Mouse (Mus musculus): Measurements from ENCODE around the gene Ankub1. TPM values are rescaled to one million over a fixed set of nuclear protein-coding genes. Genes with fewer than 3 reads are reported as not detected.

Ankub1 gene
- total RNA-seq, 1 experiment from 2014 or later: 0.23 TPM

DNA sequence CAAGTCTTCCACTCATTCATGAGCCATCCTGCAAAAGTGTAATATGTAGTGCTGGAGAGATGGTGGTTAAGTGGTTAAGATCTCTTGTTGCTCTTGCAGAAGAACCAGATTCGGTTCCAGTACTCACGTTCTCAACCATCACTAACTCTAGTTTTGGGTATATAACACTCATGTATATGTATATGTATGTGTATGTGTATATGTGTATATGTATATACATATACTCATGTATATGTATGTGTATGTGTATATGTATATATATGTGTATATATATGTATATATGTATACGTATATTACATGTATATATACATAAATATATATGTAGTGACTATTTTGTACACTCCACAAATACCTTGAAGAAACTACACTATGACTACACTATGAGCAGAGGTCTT, 40.7 kb downstream of the Ankub1 start:
- no peak for ATAC-seq (ENCODE audit: extremely low read depth, insufficient number of reproducible peaks, low FRiP score, poor library complexity, severe bottlenecking)

DNA sequence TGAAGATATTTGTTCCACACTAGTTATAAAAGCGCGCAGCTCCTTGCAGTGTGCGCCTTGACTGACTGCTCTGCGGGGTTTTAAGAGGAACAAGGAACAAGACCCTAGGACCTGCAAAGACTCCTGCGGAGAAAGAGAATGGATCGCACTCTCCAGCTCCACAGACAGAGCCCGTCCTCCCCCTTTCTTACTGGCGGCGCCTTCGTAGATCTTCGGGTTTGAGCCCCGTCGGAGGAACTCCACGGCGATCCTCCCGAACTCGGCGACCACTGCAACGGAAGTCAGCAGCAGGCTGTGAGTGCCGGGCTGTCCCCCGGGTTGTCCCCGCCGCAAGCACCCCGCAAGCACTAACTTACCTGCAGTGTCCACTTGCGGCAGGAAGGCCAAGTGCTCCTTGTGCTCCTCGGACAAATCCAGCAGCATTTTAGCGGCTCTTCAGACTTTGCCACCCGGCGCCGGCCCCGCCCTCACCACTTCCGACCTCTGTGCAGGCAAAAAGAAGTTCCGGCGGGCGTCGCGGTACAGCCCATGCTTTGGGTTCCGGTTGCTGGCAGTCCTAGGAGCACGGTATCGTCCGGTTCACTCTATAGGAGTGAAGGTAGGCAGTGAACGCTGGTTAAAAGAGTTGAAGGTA, 41.3 kb downstream of the Ankub1 start, which contains the start of gene Commd2:
TSS of gene Commd2 (minus strand) at position 485 of the 634 bp plus-strand sequence.
- peak; percentile 98 for ATAC-seq (ENCODE audit: extremely low read depth, insufficient number of reproducible peaks, low FRiP score, poor library complexity, severe bottlenecking)

DNA sequence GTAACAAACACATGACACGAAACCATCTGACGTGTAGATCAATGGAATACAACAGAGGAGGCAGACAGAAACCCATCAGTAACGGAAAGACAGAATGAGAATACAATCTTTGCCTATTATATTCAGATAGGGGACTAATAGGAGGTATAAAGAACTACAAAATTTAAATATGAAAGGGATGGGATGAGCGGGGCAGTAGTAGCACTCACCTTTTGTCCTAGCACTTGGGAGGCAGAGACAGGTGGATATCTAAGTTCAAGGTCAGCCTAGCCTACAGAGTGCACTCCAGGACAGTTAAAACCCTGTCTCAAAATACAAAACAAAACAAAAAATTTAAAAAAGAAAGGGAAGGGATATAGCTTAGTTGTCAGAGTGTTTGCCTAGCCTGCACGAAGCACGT, 49.4 kb downstream of the Ankub1 start:
- ATAC-seq (ENCODE audit: extremely low read depth, insufficient number of reproducible peaks, low FRiP score, poor library complexity, severe bottlenecking): no peak

DNA sequence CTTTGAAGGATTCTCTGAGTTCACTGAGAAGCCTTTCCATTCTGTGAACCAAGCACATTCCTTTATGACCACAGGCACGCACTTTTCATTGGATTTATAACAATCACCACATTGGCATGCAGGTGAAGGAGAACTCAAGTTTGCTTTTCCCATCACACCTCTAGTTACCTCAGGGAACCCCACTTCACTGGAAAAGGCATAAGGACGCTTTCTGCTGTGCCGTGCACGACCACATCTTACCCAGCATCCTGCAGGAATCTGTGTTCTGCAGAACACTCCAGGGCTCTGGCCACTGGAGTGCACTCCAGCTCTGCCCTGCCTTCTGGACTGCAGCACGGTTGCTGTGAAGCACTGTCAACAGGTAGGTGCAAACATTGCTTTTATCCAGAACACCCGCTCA, 55.0 kb downstream of the Ankub1 start:
- ATAC-seq (ENCODE audit: extremely low read depth, insufficient number of reproducible peaks, low FRiP score, poor library complexity, severe bottlenecking): no peak

DNA sequence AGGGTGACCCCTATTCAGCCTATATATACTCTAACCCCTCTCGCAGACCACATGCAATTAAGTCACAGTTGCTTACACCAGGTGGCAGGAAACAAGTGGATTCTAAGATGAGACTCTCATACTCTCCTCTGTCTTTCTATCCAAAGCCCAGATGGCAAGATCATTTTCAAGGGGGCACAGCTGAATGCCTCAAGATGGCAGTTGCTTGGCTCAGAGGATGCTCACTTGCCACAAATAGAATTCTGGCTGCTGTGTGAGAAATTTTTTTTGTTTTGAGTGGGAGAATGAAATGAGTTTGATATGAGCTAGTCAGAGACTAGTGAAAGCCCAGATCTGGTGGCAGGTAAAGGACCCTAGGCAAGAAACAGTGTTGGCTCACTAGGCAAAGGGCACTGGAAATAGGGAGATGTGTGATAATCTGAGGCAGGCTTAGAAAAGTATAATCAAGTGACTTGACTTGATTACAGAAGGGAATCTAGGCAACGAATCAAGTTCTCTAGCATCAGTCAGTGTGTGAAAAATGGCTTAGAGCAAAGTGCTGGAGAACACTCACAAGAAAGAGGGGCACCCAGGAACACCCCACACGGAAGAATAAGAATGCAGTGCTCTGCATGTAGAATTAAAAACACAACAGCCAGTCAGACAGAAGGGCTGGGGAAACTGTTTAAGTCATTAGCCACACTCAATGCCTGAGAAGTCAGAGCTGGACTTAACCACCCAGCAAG, 57.7 kb downstream of the Ankub1 start:
- ATAC-seq (ENCODE audit: extremely low read depth, insufficient number of reproducible peaks, low FRiP score, poor library complexity, severe bottlenecking): no peak

DNA sequence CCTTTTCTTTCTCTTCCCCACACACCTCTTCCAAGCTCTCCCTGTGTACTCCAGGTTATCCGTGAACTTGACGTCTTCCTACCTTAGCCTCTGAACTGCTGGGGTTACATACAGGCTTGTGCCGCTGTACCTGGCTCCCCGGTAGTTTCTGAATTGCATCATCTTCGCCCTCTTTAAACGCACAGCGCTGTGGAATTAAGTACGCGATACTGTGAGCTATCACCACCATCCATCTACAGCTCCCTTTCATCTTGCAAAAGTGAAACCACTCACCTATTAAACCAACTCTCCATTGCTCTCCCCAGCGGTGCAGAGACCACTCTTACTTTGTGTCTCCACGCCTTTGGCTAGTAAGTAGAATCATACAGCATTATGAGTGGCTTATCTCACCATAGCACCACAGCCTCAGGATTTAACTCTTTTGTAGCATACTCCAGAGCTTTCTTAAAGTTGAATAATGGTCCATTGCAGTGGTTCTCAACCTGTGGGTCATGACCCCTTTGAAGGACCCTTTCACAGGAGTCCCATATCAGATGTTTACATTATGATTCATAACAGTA, 65.6 kb downstream of the Ankub1 start:
- no peak for ATAC-seq (ENCODE audit: extremely low read depth, insufficient number of reproducible peaks, low FRiP score, poor library complexity, severe bottlenecking)

DNA sequence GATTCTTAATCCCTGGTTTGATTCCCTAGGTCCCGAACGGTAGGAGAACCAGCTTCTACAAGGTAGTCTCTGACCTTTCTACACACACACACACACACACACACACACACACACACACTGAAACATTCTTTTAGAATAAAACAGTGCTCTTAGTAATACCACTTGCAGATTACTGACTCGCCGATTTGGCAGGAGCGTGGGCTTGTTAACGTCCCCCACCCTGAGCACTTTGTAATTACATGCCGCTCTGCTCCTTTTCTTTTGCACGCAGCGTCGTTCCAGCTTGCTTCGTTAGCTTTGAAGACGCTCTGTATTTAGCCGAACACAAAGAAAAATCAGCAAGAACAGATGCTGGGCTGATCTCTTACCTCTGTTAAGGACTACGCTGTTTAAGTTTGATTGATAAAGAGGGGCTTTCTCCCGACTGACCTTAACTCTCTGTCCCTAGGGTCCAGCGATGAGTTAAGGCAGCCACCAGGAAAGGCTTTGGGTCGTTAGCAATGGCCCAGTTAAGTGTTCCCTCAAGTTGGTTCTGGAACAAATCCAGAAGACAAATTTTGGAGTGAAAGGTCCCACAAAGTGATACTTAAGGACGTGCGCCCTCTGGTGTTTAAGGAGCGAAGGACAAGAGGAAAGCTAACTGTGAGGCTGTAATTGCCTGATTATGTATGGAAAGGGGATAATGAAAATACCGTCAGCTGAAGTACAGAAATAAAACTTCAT, 67.2 kb downstream of the Ankub1 start:
- ATAC-seq (ENCODE audit: extremely low read depth, insufficient number of reproducible peaks, low FRiP score, poor library complexity, severe bottlenecking): 0 out of 2 replicates have a peak, but pooled peaks have one; percentile 23

DNA sequence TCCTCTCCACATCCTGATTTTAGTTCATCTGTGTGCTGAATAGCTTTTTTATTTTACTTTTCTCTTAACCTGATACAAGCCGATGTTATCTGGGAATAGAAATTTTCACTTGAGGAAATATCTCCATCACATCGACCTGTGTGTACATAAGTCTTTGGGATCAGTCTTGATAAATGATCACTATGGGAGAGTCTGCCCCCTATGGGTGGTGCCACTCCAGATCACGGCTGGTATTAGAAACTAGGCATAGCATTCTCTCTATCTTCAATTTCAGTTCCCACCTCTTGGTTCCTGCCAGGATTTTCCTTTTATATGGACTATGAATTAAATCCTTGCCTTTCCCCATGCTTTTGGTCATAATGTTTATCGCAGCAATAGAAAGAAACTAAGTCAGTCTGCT, 72.9 kb downstream of the Ankub1 start:
- no peak for ATAC-seq (ENCODE audit: extremely low read depth, insufficient number of reproducible peaks, low FRiP score, poor library complexity, severe bottlenecking)

DNA sequence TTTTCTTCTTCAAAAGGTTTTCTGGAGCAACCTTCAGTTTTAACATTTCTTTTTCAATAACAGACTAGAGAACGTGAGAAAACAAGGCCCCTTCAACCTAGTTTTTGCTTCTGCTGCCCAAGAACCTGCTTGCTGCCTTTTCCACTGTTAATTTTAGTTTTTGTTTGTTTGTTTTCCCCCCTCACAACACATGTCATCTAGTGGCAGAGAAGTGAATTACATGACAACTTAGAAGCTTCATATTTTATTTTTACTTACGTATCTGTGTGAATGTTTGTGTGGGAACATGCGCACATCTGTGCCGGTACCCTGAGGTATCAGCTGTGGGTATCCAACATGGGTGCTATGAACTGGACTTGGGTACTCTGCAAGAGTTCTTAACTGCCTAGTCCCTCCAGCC, 76.9 kb downstream of the Ankub1 start:
- ATAC-seq (ENCODE audit: extremely low read depth, insufficient number of reproducible peaks, low FRiP score, poor library complexity, severe bottlenecking): no peak

DNA sequence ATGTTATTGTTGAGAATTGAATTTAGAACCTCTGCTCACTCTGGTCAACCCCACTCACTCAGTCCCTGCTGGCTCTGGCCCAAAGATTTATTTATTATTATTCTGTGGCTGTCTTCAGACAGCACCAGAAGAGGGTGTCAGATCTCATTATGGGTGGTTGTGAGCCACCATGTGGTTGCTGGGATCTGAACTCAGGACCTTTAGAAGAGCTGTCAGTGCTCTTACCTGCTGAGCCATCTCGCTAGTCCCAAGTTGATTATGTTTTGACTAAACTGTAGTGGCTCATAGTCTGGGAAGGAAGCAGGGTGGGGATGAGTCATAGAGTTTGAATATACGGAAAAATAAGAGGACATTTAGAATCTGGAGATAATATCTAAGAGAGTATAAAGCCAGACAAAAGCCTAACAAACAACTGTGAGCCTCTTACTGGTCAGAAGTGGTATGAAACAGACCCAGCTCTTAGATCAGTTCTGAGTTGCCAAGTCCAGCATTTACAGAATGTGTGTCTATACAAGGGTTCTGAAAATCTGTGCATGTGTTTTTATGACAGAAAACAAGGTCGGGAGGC, 80.1 kb downstream of the Ankub1 start:
- no peak for ATAC-seq (ENCODE audit: extremely low read depth, insufficient number of reproducible peaks, low FRiP score, poor library complexity, severe bottlenecking)

DNA sequence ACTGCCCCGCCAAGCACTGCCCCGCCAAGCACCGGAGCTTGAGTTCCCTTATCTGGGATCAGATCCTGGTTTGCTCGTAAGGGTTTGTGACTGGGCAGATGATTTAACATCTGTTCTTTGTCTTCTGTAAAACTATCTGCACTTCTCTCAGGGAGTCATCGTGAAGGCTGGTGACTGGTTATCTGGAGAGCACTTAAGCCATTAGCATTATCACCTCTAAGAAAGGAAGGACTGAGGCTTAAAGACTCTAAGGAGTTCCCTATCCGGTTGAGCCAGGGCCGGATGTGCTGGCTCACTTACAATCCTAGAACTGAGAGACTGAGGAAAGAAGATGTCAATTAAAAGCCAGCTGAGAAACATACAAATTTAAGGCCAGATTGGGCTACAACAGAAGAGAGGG, 80.8 kb downstream of the Ankub1 start:
- no peak for ATAC-seq (ENCODE audit: extremely low read depth, insufficient number of reproducible peaks, low FRiP score, poor library complexity, severe bottlenecking)

Other genes starting within 250 kb of the Ankub1 start
- gene Wwtr1, start 116.9 kb downstream of the Ankub1 start, total RNA-seq (2017): 0.61 and 0.93 TPM in 2 replicates
- gene Commd2, start 41.1 kb downstream of the Ankub1 start, total RNA-seq (2017): 23.8 and 24.2 TPM in 2 replicates
- 165 and 192 TPM in 2 replicates for gene Rnf13, start 43.3 kb upstream of the Ankub1 start, total RNA-seq (2017)
- 2.2 and 3.1 TPM in 2 replicates for gene Pfn2, start 155.3 kb upstream of the Ankub1 start, total RNA-seq (2017)